Mouse (Mus musculus): ENCODE measurements at regions not wholly inside any gene's neighbourhood (a gene's known extent, or its start where the extent isn't known, plus 50 kb on each side); places are given as distances from the start of the nearest gene placed in this dataset.

GRCm38 (mm10) chr7:69740495-69740894 is 626.0 kb downstream of the Nr2f2 start:
- no peak for TF ChIP-seq POLR2A (IDR thresholded peaks at IDR 0.05; ENCODE audit: low read depth, low read length)
- no peak for TF ChIP-seq CTCF (conservative IDR thresholded peaks at IDR 0.05; ENCODE audit: insufficient read depth, insufficient read length, low read depth, low read length)
